15 mouse cellular contexts compared by ENCODE assay signal in genomic region chr10:64675796-64676195, GRCm38 (mm10).
DNase-seq lines count a peak whose midpoint lies in the region.
"Had no signal": no experiment of that assay in that cellular context is flagged by ENCODE, and none has a peak within 500 bp of the region (broad histone marks: within the 10 kb centered on the region; RNA-seq: fewer than 3 reads in every experiment).

No protein-coding gene starts in this region.

- peak; percentile 83 to 85 for DNase-seq in cerebellum, postnatal 14 days
- no peak for DNase-seq in cerebellum, adult 11 months
- DNase-seq in heart, adult 11 months: peak; percentile 21
- no peak for DNase-seq in heart, adult 9 months (ENCODE audit: low spot score in 2 of 2)
- peak; percentile 22 for DNase-seq in right cerebral cortex, postnatal 4 days
- no peak for DNase-seq in right cerebral cortex, postnatal 25 days
- DNase-seq in cerebellum, postnatal 36 days: peak; percentile 28 to 31
- no peak for DNase-seq in layer of hippocampus, adult 9-10 months (ENCODE audit: low spot score)
- DNase-seq: adrenal gland, adult 2 months; adrenal gland, postnatal 36 days; B cell, adult 2 months; gastrocnemius, postnatal 10 days; kidney, postnatal 14 days; spleen, adult 18-20 months; thymus, postnatal 14 days had no signal

Comparison
In these comparisons a context has a peak if more than half of its experiments do, and no peak if none do; other contexts are left out.
1. DNase-seq: peak in cerebellum, postnatal 14 days (2 of 2), heart, adult 11 months (single experiment), right cerebral cortex, postnatal 4 days (single experiment) and cerebellum, postnatal 36 days (2 of 2); none in cerebellum, adult 11 months (single experiment), heart, adult 9 months (0 of 2), right cerebral cortex, postnatal 25 days (single experiment) and layer of hippocampus, adult 9-10 months (single experiment).